Mouse (Mus musculus) heart, postnatal 14 days (tissue): ENCODE results near the gene Ace. TPM values are rescaled to one million over a fixed set of nuclear protein-coding genes. Genes with fewer than 3 reads are reported as not detected.

Experiments
- DNase-seq, 2 experiments: peaks; one replicate each; pipeline ENCODE4 v3.0.0; 2021 to 2022
- intact Hi-C: fragments of 180-260 bp; cut with DNase I; formaldehyde crosslinking; loops from one replicate; pipeline ENCODE4 v1.15.1; 2025
- total RNA-seq, 2 experiments: library from RNA; stranded (reverse); gene quantifications; 2 replicates each; pipeline ENCODE4 v1.2.3; 2021

Gene Ace
- total RNA-seq, 2 experiments from 2014 or later = 28.7 to 31.6 TPM

- intact Hi-C loops = loop anchor here (2.0 kb wide), 1 partner anchor 25 kb away; no protein-coding TSS in a partner anchor
- DNase-seq = peak; percentile 80 to 81
These were observed 23.6 kb upstream of the Ace start for GRCm38 (mm10) chr11:105944126-105944621.

- peak; percentile 49 to 51 for DNase-seq
- intact Hi-C loops = loop anchor here (2.0 kb wide), 1 partner anchor 24 kb away; no protein-coding TSS in a partner anchor
These were observed 22.7 kb upstream of the Ace start for GRCm38 (mm10) chr11:105944770-105945672.

- intact Hi-C loops = no loop called here
These were observed 21.0 kb upstream of the Ace start for GRCm38 (mm10) chr11:105946694-105947154.

GRCm38 (mm10) chr11:105948255-105948654, 19.5 kb upstream of the Ace start:
- intact Hi-C loops = no loop called here
- no peak for DNase-seq

More at GRCm38 (mm10) chr11:105946694-105947154, 21.0 kb upstream of the Ace start:
- no peak for DNase-seq

- DNase-seq = no peak
- intact Hi-C loops = no loop called here
These were observed 17.2 kb upstream of the Ace start for GRCm38 (mm10) chr11:105950519-105950918.

GRCm38 (mm10) chr11:105951601-105952044, 16.1 kb upstream of the Ace start:
- no peak for DNase-seq
- intact Hi-C loops = no loop called here

- intact Hi-C loops = no loop called here
- DNase-seq = no peak
These were observed 15.6 kb upstream of the Ace start for GRCm38 (mm10) chr11:105952111-105952510.

- intact Hi-C loops = no loop called here
- DNase-seq = no peak
These were observed 14.8 kb upstream of the Ace start, which contains the start of gene Cyb561 for GRCm38 (mm10) chr11:105952911-105953386. Cyb561 (minus strand) TSS chr11:105953336.

GRCm38 (mm10) chr11:105953402-105953801, 14.3 kb upstream of the Ace start:
- peak; percentile 54 to 60 for DNase-seq
- intact Hi-C loops = no loop called here

- intact Hi-C loops = no loop called here
- no peak for DNase-seq
These were observed 11.8 kb upstream of the Ace start for GRCm38 (mm10) chr11:105955815-105956430.

- intact Hi-C loops = no loop called here
These were observed 10.2 kb upstream of the Ace start for GRCm38 (mm10) chr11:105957501-105957900.

GRCm38 (mm10) chr11:105958566-105958965, 9.2 kb upstream of the Ace start:
- intact Hi-C loops = no loop called here

More at GRCm38 (mm10) chr11:105957501-105957900, 10.2 kb upstream of the Ace start:
- no peak for DNase-seq

GRCm38 (mm10) chr11:105959355-105959754, 8.4 kb upstream of the Ace start:
- DNase-seq = peak; percentile 50 to 62
- intact Hi-C loops = no loop called here

More at GRCm38 (mm10) chr11:105958566-105958965, 9.2 kb upstream of the Ace start:
- DNase-seq = no peak

GRCm38 (mm10) chr11:105964691-105965090, 3.1 kb upstream of the Ace start:
- DNase-seq = no peak
- intact Hi-C loops = no loop called here

- intact Hi-C loops = no loop called here
- DNase-seq = no peak
These were observed 1.5 kb upstream of the Ace start for GRCm38 (mm10) chr11:105966288-105966687.

GRCm38 (mm10) chr11:105968948-105969347, 1.2 kb downstream of the Ace start:
- intact Hi-C loops = loop anchor here (1.0 to 2.0 kb wide), 2 partner anchors 24 to 42 kb away; no protein-coding TSS in a partner anchor
- DNase-seq = no peak

- intact Hi-C loops = loop anchor here (1.0 to 2.0 kb wide), 2 partner anchors 25 to 42 kb away; no protein-coding TSS in a partner anchor
- DNase-seq = peak; percentile 73 to 75
These were observed 1.8 kb downstream of the Ace start for GRCm38 (mm10) chr11:105969516-105969915.

GRCm38 (mm10) chr11:105974593-105974992, 6.8 kb downstream of the Ace start:
- intact Hi-C loops = no loop called here
- DNase-seq = no peak

GRCm38 (mm10) chr11:105975050-105975449, 7.3 kb downstream of the Ace start:
- intact Hi-C loops = no loop called here
- DNase-seq = no peak

GRCm38 (mm10) chr11:105975636-105976035, 7.9 kb downstream of the Ace start:
- no peak for DNase-seq
- intact Hi-C loops = no loop called here

GRCm38 (mm10) chr11:105978232-105978631, 10.5 kb downstream of the Ace start:
- intact Hi-C loops = no loop called here

More at GRCm38 (mm10) chr11:105978232-105978631, 10.5 kb downstream of the Ace start:
- no peak for DNase-seq
